Mouse (Mus musculus): ENCODE measurements around the gene 4930451I11Rik.

4930451I11Rik gene

DNA sequence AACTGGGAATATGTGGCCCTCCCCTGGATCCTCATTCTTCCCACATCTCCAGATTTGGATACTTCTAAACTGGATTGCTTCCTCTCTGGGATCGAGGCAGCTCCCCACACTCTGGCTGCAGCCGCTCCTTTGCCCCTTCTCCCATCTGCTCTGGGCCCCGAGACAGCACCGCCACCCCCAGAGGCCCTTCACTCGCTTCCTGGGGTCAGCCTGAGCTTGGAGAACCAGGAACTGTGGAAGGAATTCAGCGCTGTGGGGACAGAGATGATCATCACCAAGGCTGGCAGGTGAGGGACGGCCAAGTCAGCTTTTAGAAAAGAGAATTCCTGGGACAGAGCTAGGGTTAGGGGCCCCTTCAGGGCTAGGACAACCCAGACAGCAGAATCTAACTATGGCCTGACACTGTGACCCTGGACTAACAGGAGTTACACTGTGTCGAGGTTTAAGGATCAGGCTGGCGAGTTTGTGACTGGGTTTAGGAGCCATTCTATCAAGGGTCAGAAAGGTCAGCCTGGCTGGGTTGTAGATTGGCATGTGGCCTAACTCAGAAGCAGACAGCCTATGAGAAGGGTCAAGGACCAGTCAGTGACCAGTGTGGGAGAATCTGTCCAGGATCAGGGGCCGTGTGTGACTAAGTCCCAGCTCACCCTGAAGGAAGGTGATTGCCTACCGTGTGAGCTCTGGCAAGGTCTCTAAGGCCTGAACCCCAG lies 49.6 kb downstream of the 4930451I11Rik start:
- no peak for DNase-seq (ENCODE audit: low spot score in 2 of 2)

DNA sequence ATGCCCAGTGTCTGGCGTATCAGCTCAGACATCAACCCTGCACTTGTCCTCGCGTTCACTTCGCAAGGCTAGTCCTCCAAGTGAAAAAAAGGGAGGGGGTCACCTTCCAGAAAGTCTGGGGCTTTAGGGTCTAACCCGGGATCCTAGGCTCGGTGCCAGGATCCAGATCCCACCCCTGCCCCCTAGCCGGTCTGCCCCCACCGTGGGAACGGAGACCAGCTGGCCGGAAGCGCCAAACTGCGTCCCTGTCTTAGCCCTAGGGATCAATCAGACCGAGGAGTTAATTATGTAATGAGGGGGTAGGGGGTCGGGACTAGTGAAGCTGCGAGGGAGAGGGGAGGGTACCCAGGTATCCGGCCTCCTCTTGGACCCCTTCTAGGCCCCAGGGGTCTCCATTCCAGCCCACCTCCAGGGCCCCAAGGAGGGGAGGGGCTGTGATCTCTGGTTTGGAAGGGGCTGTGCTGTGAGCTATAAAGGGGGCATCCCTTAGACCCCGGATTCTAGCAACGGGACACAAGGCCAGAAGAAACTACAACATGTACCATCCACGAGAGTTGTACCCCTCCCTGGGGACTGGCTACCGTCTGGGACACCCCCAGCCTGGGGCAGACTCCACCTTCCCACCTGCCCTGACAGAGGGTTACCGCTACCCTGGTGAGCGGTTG lies 50.3 kb downstream of the 4930451I11Rik start, which contains the start of gene Tbx6:
Tbx6 (plus strand) TSS at position 513 of the 665 bp plus-strand sequence.
- DNase-seq (ENCODE audit: low spot score in 2 of 2), result no peak

Measured in urinary bladder, adult 18-20 months (tissue).